Mouse (Mus musculus): Measurements from ENCODE around the gene Bst2. TPM values are rescaled to one million over a fixed set of nuclear protein-coding genes. Genes with fewer than 3 reads are reported as not detected.
A peak's percentile ranks its signal among the peaks of the same experiment; 100 is the strongest.

Bst2 gene
- polyA plus RNA-seq, 1 experiment: 371 TPM

DNA sequence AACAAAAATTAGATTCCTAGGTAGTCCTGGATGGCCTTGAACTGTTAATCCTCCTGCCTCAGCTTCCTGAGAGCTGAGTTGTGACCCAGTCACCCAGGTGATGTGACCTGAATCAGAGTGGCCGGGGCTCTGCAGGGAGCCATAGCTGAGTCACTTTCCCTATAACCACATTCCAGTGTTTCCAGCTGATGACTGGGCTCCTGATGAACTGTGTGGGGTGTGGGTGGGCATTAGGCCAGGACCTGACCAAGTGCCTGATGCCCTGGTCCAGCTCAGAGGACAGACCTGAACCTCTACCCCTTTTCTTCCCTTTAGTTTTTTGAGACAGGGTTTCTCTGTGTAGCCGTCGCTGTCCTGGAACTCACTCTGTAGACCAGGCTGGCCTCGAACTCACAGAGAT lies 31.9 kb downstream of the Bst2 start:
- Histone ChIP-seq H3K4me3 (ENCODE audit: extremely low read depth, insufficient read depth, insufficient read length) (no peak overlapping the region), H3K36me3 (ENCODE audit: control insufficient read depth, insufficient read depth, low read length) (no peaks in the 10 kb centered on the region), H3K27ac (ENCODE audit: insufficient read depth, low read length) (no peak overlapping the region), H3K27me3 (ENCODE audit: control insufficient read depth, insufficient read depth, low read length) (no peaks in the 10 kb centered on the region), H3K4me1 (ENCODE audit: control insufficient read depth, insufficient read depth, insufficient read length) (no peaks in the 10 kb centered on the region; the same call in 1 of the 2 replicates)
- DNase-seq (ENCODE audit: low read depth in 1 of 2, low spot score in 2 of 2): no peak
- 89% methylated on average over 4 of the region's 4 CpGs for WGBS
- TF ChIP-seq POLR2A (IDR thresholded peaks at IDR 0.05; ENCODE audit: low read depth, low read length): no peak
- TF ChIP-seq CTCF (IDR thresholded peaks at IDR 0.05; ENCODE audit: extremely low read depth, insufficient read depth, insufficient read length, insufficient replicate concordance): no peak

DNA sequence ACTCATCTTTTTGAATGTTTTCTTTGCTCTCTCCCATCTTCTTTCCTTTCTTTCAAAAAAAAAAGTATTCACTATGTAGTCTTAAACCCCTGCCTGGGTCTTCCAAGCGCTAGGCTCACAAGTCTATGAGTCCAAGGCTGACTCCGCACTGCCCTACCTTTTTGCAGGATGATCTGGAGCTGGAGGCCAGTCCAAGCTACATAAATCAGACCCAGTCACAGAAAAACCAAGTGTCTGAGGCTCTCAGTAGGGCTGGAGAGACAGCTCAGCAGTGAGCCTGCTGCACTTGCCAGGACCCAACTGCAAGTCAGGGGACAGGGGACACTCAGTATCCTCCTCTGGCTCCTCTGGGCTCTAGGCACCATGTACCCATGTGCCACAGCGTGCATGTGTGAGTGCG lies 32.9 kb downstream of the Bst2 start:
- DNase-seq (ENCODE audit: low read depth in 1 of 2, low spot score in 2 of 2): no peak
- Histone ChIP-seq H3K4me3 (ENCODE audit: extremely low read depth, insufficient read depth, insufficient read length) (no peak overlapping the region), H3K4me1 (ENCODE audit: control insufficient read depth, insufficient read depth, insufficient read length) (no peaks in the 10 kb centered on the region; the same call in 1 of the 2 replicates), H3K27ac (ENCODE audit: insufficient read depth, low read length) (no peak overlapping the region; the same call in 1 of the 2 replicates), H3K36me3 (ENCODE audit: control insufficient read depth, insufficient read depth, low read length) (no peaks in the 10 kb centered on the region), H3K27me3 (ENCODE audit: control insufficient read depth, insufficient read depth, low read length) (no peaks in the 10 kb centered on the region)
- no peak for TF ChIP-seq CTCF (IDR thresholded peaks at IDR 0.05; ENCODE audit: extremely low read depth, insufficient read depth, insufficient read length, insufficient replicate concordance)
- TF ChIP-seq POLR2A (IDR thresholded peaks at IDR 0.05; ENCODE audit: low read depth, low read length): no peak
- 92% methylated on average over 4 of the region's 4 CpGs for WGBS

DNA sequence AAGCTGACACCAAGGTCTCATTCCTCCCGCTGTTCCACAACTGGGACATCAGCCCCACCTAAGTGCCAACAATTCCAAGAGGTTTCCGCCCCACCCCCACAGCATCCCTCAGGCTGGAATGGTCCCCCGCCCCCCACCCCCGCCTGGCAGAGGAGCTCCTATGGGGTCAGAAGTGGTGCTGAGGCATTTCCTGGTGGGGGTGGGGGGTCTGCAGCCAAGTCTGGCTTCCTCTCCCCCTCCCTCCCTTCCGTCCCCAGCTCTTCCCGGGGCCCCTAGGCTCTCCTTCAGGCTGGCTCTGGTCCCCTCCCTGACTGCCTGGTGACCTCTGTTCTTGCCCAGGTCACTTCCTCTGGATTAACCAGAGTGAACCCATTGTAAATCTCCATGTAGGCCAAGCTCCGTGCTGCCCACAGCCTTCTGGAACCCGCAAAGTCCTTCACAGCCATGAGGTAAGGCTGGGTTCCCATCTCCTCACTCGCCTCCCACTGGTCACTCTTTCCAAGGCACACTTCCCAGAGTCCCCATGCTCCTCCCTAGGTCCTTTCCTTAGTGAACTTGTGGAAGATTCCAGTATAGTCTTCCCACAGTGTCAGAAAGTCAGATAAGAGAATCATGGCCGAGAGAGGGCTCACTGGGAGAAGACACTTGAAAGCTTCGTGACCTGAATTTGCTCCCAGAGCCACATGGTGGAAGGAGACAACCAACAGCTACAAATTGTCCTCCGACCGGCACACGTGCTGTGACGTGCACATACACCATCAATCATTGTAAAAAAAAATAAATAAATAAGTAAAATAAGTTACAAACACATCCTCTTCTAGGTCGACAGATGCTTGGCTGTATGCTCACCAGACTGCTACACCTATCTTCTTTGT lies 38.2 kb downstream of the Bst2 start:
- WGBS: 63% methylated on average over 16 of the region's 16 CpGs

DNA sequence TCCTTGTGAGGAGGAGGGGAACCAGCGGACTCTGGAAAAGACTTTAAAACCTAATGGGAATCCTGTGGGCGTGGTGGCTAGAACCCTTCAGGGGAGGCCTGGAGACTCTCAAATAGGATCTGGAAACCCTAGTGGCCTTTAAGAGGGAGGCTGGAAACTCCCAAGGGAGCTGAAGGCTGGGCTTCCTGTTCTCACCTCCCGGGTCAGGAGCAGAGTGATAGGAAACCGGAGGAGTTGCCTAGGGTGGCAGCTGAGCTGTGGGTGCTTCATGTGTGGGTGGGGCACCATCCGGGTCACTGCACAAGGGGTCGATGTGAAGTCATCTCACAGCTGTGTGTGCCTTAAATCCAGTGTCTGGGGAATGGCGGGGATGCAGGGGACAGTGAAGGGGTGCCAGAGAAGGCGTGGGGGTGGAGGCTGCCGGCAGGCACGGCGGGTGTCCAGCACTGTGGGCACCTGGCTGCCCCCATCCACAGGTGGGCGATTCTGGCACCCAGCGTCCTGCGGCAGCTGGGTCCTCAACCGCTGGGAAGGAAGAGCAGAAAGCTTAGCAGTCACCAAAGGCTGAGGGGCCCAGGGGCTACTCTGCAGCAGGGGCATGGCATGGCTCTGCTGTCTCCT lies 39.3 kb downstream of the Bst2 start:
- no peak for DNase-seq (ENCODE audit: low read depth in 1 of 2, low spot score in 2 of 2)
- peak overlapping the region; percentile 29 for H3K27ac ChIP-seq (ENCODE audit: insufficient read depth, low read length)
- no peaks in the 10 kb centered on the region for H3K27me3 ChIP-seq (ENCODE audit: control insufficient read depth, insufficient read depth, low read length)
- H3K4me3 ChIP-seq (ENCODE audit: extremely low read depth, insufficient read depth, insufficient read length): no peak overlapping the region
- TF ChIP-seq CTCF (IDR thresholded peaks at IDR 0.05; ENCODE audit: extremely low read depth, insufficient read depth, insufficient read length, insufficient replicate concordance): no peak
- TF ChIP-seq POLR2A (IDR thresholded peaks at IDR 0.05; ENCODE audit: low read depth, low read length): no peak
- no peaks in the 10 kb centered on the region; the same call in 1 of the 2 replicates for H3K36me3 ChIP-seq (ENCODE audit: control insufficient read depth, insufficient read depth, low read length)
- H3K4me1 ChIP-seq (ENCODE audit: control insufficient read depth, insufficient read depth, insufficient read length): no peaks in the 10 kb centered on the region
- 64% methylated on average over 15 of the region's 15 CpGs for WGBS

More for the DNA sequence above, 38.2 kb downstream of the Bst2 start:
- TF ChIP-seq POLR2A (IDR thresholded peaks at IDR 0.05; ENCODE audit: low read depth, low read length) (no peak), CTCF (IDR thresholded peaks at IDR 0.05; ENCODE audit: extremely low read depth, insufficient read depth, insufficient read length, insufficient replicate concordance) (no peak)
- DNase-seq (ENCODE audit: low read depth in 1 of 2, low spot score in 2 of 2): no peak
- Histone ChIP-seq H3K27ac (ENCODE audit: insufficient read depth, low read length) (peak overlapping the region; percentile 29; the same call in 1 of the 2 replicates), H3K4me1 (ENCODE audit: control insufficient read depth, insufficient read depth, insufficient read length) (no peaks in the 10 kb centered on the region), H3K36me3 (ENCODE audit: control insufficient read depth, insufficient read depth, low read length) (no peaks in the 10 kb centered on the region), H3K27me3 (ENCODE audit: control insufficient read depth, insufficient read depth, low read length) (no peaks in the 10 kb centered on the region), H3K4me3 (ENCODE audit: extremely low read depth, insufficient read depth, insufficient read length) (no peak overlapping the region)

DNA sequence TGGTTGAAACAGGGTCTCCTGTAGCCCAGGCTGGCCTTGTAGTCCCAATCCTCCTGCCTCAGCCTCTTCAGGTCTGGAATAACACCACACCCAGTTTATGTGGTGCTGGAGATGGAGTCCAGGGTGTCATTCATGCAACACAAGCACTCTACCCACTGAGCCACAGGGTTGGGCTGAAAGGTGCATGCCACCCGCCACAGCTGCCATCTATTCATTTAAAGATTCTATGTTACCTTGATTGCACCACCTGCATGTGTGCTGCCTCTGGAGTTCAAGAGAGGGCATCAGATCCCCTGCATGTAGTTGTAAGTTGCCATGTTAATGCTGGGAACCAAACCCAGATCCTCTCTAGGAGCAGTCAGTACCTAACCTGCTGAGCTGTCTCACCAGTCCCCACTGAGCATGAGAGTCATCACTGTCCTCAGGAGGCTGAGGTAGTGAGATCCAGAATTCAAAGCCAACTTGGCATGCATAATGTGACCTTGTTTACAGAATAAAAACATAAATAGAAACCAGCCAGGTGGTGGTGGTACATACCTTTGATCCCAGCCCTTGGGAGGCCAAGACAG lies 40.1 kb downstream of the Bst2 start:
- H3K27ac ChIP-seq (ENCODE audit: insufficient read depth, low read length): no peak overlapping the region
- H3K4me1 ChIP-seq (ENCODE audit: control insufficient read depth, insufficient read depth, insufficient read length): no peaks in the 10 kb centered on the region

DNA sequence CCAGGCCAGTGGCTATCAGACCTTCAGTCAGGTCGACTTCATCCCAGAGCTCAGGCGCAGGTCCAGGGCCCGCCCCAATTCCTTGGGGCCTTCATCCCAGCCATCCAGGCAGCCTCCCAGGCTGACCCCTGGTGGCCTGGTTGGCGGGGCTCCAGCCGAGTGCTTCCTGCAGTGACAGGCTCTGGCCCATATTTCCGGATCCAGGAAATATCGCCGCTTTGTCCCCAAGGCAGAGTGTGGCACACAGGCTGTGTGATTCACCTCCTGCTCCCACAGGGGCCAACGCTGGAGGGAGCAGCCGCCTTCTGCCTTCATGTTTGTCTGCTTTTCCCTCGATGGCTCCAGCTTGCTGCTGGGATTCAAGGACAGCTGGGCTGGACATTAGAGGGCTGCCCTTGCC lies 40.8 kb downstream of the Bst2 start:
- H3K4me1 ChIP-seq (ENCODE audit: control insufficient read depth, insufficient read depth, insufficient read length): no peaks in the 10 kb centered on the region
- peaks cover 12% of the 10 kb centered on the region for H3K36me3 ChIP-seq (ENCODE audit: control insufficient read depth, insufficient read depth, low read length)
- WGBS: 84% methylated on average over 11 of the region's 11 CpGs
- H3K4me3 ChIP-seq (ENCODE audit: extremely low read depth, insufficient read depth, insufficient read length): no peak overlapping the region
- peak in 1 of 2 experiments; percentile 31 for DNase-seq (ENCODE audit: low read depth in 1 of 2, low spot score in 2 of 2)
- H3K27me3 ChIP-seq (ENCODE audit: control insufficient read depth, insufficient read depth, low read length): no peaks in the 10 kb centered on the region
- no peak for TF ChIP-seq POLR2A (IDR thresholded peaks at IDR 0.05; ENCODE audit: low read depth, low read length)
- no peak for TF ChIP-seq CTCF (IDR thresholded peaks at IDR 0.05; ENCODE audit: extremely low read depth, insufficient read depth, insufficient read length, insufficient replicate concordance)
- peak overlapping the region; percentile 44; the same call in 1 of the 2 replicates for H3K27ac ChIP-seq (ENCODE audit: insufficient read depth, low read length)

More for the DNA sequence above, 40.1 kb downstream of the Bst2 start:
- 96% methylated on average over 1 of the region's 1 CpGs for WGBS
- TF ChIP-seq POLR2A (IDR thresholded peaks at IDR 0.05; ENCODE audit: low read depth, low read length) (no peak), CTCF (IDR thresholded peaks at IDR 0.05; ENCODE audit: extremely low read depth, insufficient read depth, insufficient read length, insufficient replicate concordance) (no peak)
- Histone ChIP-seq H3K4me3 (ENCODE audit: extremely low read depth, insufficient read depth, insufficient read length) (no peak overlapping the region), H3K27me3 (ENCODE audit: control insufficient read depth, insufficient read depth, low read length) (no peaks in the 10 kb centered on the region), H3K36me3 (ENCODE audit: control insufficient read depth, insufficient read depth, low read length) (peaks cover 6% of the 10 kb centered on the region)
- no peak for DNase-seq (ENCODE audit: low read depth in 1 of 2, low spot score in 2 of 2)

Measured in spleen, adult 2 months (tissue).